Mouse (Mus musculus): Measurements from ENCODE around the gene Gm11116. TPM values are rescaled to one million over a fixed set of nuclear protein-coding genes. Genes with fewer than 3 reads are reported as not detected.
"Not testable (repeated sequence)": the region's sequence is repeated elsewhere in the genome, so short reads cannot be mapped to it uniquely, and the experiment has no call there.

Gm11116 gene
- not detected in 2 replicates for polyA plus RNA-seq (2016; fragmentation: Nextera tagmentation; extraction: Ambion mirVana)

GRCm38 (mm10) chr5:88111430-88111829, at the start of gene Gm11116:
TSS of gene Gm11116 (minus strand) at chr5:88111530.
- ATAC-seq (ENCODE audit: low FRiP score, low read depth) = no peak
- WGBS = 75% methylated on average over 1 of the region's 1 CpGs

GRCm38 (mm10) chr5:88153999-88154398, 42.7 kb upstream of the Gm11116 start, which contains the start of gene Gm11115:
TSS of gene Gm11115 (minus strand) at chr5:88154099.
- no peaks in the 10 kb centered on the region for H3K9me3 ChIP-seq
- H3K27ac ChIP-seq (replicated peaks) = no peak within 1 kb of the TSS
- no peak for ATAC-seq (ENCODE audit: low FRiP score, low read depth)
- no peak within 1 kb of the TSS for H3K9ac ChIP-seq (replicated peaks)
- no peaks in the 10 kb centered on the region for H3K4me1 ChIP-seq
- H3K36me3 ChIP-seq = no peaks in the 10 kb centered on the region
- no peak within 1 kb of the TSS for H3K4me2 ChIP-seq (replicated peaks)
- no peaks in the 10 kb centered on the region for H3K27me3 ChIP-seq
- H3K4me3 ChIP-seq = no peak within 1 kb of the TSS

More at GRCm38 (mm10) chr5:88111430-88111829, at the start of gene Gm11116:
- no peak within 1 kb of the TSS for H3K9ac ChIP-seq (replicated peaks)
- H3K9me3 ChIP-seq = no peaks in the 10 kb centered on the region
- H3K4me1 ChIP-seq = no peaks in the 10 kb centered on the region
- H3K27me3 ChIP-seq = no peaks in the 10 kb centered on the region
- H3K36me3 ChIP-seq = no peaks in the 10 kb centered on the region
- H3K4me3 ChIP-seq = no peak within 1 kb of the TSS
- H3K4me2 ChIP-seq (replicated peaks) = no peak within 1 kb of the TSS
- no peak within 1 kb of the TSS for H3K27ac ChIP-seq (replicated peaks)

GRCm38 (mm10) chr5:88086256-88086655, 25.1 kb downstream of the Gm11116 start, which contains the start of gene Smr2:
TSS of gene Smr2 (plus strand) at chr5:88086556.
- H3K4me2 ChIP-seq (replicated peaks); H3K27me3 ChIP-seq; H3K36me3 ChIP-seq; H3K27ac ChIP-seq (replicated peaks); H3K9ac ChIP-seq (replicated peaks); H3K9me3 ChIP-seq; H3K4me1 ChIP-seq; ATAC-seq (ENCODE audit: low FRiP score, low read depth); H3K4me3 ChIP-seq: not testable (repeated sequence)

Other genes with a start within 250 kb of the Gm11116 start
- gene Odam, start 226.5 kb downstream of the Gm11116 start, polyA plus RNA-seq (2016; fragmentation: Nextera tagmentation; extraction: Ambion mirVana) = not detected in 2 replicates
- gene Csn3, start 186.0 kb downstream of the Gm11116 start, polyA plus RNA-seq (2016; fragmentation: Nextera tagmentation; extraction: Ambion mirVana) = not detected in 2 replicates
- not detected in 2 replicates for gene 2310003L06Rik, start 142.1 kb downstream of the Gm11116 start, polyA plus RNA-seq (2016; fragmentation: Nextera tagmentation; extraction: Ambion mirVana)
- not detected in 2 replicates for gene Gm28434, start 142.0 kb downstream of the Gm11116 start, polyA plus RNA-seq (2016; fragmentation: Nextera tagmentation; extraction: Ambion mirVana)
- gene Cabs1, start 132.1 kb downstream of the Gm11116 start, polyA plus RNA-seq (2016; fragmentation: Nextera tagmentation; extraction: Ambion mirVana) = not detected in 2 replicates
- not detected in 2 replicates for gene Smr3a, start 109.0 kb downstream of the Gm11116 start, polyA plus RNA-seq (2016; fragmentation: Nextera tagmentation; extraction: Ambion mirVana)
- not detected in 2 replicates for gene Smr2, start 25.0 kb downstream of the Gm11116 start, polyA plus RNA-seq (2016; fragmentation: Nextera tagmentation; extraction: Ambion mirVana)
- gene Gm11115, start 42.6 kb upstream of the Gm11116 start, polyA plus RNA-seq (2016; fragmentation: Nextera tagmentation; extraction: Ambion mirVana) = not detected in 2 replicates
- not detected in 2 replicates for gene Gm7714, start 157.4 kb upstream of the Gm11116 start, polyA plus RNA-seq (2016; fragmentation: Nextera tagmentation; extraction: Ambion mirVana)
- not detected in 2 replicates for gene Prol1, start 205.8 kb upstream of the Gm11116 start, polyA plus RNA-seq (2016; fragmentation: Nextera tagmentation; extraction: Ambion mirVana)